In genomic region chr2:39140586-39141455, GRCm38 (mm10) we compare ENCODE assay signal across 12 mouse cellular contexts. TPM values are rescaled to one million over a fixed set of nuclear protein-coding genes. Genes with fewer than 3 reads are reported as not detected.
DNase-seq lines count a peak whose midpoint lies in the region; ATAC-seq and TF ChIP-seq lines count a peak whose summit lies in the region.
"Had no signal": no experiment of that assay in that cellular context is flagged by ENCODE, and none has a peak within 500 bp of the region (broad histone marks: within the 10 kb centered on the region; RNA-seq: fewer than 3 reads in every experiment).

No protein-coding gene starts in this region.

- H3K79me2 ChIP-seq in liver, adult 2 months (ENCODE audit: control insufficient read depth, insufficient read depth, low read length) = no peaks in the 10 kb centered on the region

- TF ChIP-seq EP300 in liver, postnatal 0 days (IDR thresholded peaks at IDR 0.05; ENCODE audit: low read depth) = no peak

- H3K9ac ChIP-seq in liver, adult 2 months (ENCODE audit: low read depth, low read length) = 0 out of 2 replicates have a peak overlapping the region, but pooled peaks have one; percentile 4
- no peak overlapping the region for H3K9ac ChIP-seq in liver, postnatal 0 days (replicated peaks)
- no peak overlapping the region for H3K9ac ChIP-seq in liver, embryonic 11.5 days (ENCODE audit: low read depth, low read length)
- H3K9ac ChIP-seq in hindbrain, postnatal 0 days (replicated peaks; ENCODE audit: low read length) = no peak overlapping the region
- H3K9ac ChIP-seq: neural tube, embryonic 12.5 days had no signal

- peak overlapping the region; percentile 49 for H3K4me3 ChIP-seq in liver, adult 2 months (ENCODE audit: insufficient read depth, low read depth, low read length)
- no peak overlapping the region for H3K4me3 ChIP-seq in liver, postnatal 0 days (ENCODE audit: low read depth, low read length)
- no peak overlapping the region for H3K4me3 ChIP-seq in liver, embryonic 11.5 days (ENCODE audit: low read depth, low read length)
- no peak overlapping the region for H3K4me3 ChIP-seq in hindbrain, postnatal 0 days (ENCODE audit: low read length)
- H3K4me3 ChIP-seq: neural tube, embryonic 12.5 days had no signal

- 0 out of 2 replicates have a peak, but pooled peaks cover 2% of the 10 kb centered on the region for H3K9me3 ChIP-seq in liver, postnatal 0 days (ENCODE audit: low read length)
- no peaks in the 10 kb centered on the region for H3K9me3 ChIP-seq in liver, embryonic 11.5 days (ENCODE audit: control insufficient read depth, low read length)
- no peaks in the 10 kb centered on the region for H3K9me3 ChIP-seq in hindbrain, postnatal 0 days (ENCODE audit: low read length)
- H3K9me3 ChIP-seq: G1E; neural tube, embryonic 12.5 days had no signal

- ATAC-seq in liver, postnatal 0 days = no peak
- ATAC-seq in liver, embryonic 11.5 days (replicated peaks; ENCODE audit: low FRiP score) = no peak
- ATAC-seq in hindbrain, postnatal 0 days = no peak
- ATAC-seq: intestine, postnatal 0 days had no signal

- no peak for TF ChIP-seq CTCF in liver, adult 2 months (IDR thresholded peaks at IDR 0.05; ENCODE audit: low read depth, low read length)
- no peak for TF ChIP-seq CTCF in liver, postnatal 0 days (IDR thresholded peaks at IDR 0.05; ENCODE audit: low read depth)
- TF ChIP-seq CTCF in hindbrain, postnatal 0 days (IDR thresholded peaks at IDR 0.05; ENCODE audit: low read depth) = no peak

- WGBS in liver, adult 2 months = 45% methylated on average over 7 of the region's 7 CpGs
- WGBS in liver, postnatal 0 days (ENCODE audit: insufficient replicate concordance) = 71% methylated on average over 7 of the region's 7 CpGs
- 86% methylated on average over 7 of the region's 7 CpGs for WGBS in liver, embryonic 11.5 days
- WGBS in hindbrain, postnatal 0 days = 84% methylated on average over 7 of the region's 7 CpGs

- peak overlapping the region; percentile 59 for H3K27ac ChIP-seq in liver, adult 2 months (replicated peaks; ENCODE audit: insufficient read depth, low read depth, low read length)
- no peak overlapping the region for H3K27ac ChIP-seq in liver, postnatal 0 days (ENCODE audit: low read depth)
- no peak overlapping the region for H3K27ac ChIP-seq in liver, embryonic 11.5 days (ENCODE audit: low read depth, low read length)
- H3K27ac ChIP-seq in hindbrain, postnatal 0 days = no peak overlapping the region
- H3K27ac ChIP-seq: neural tube, embryonic 12.5 days had no signal

- TF ChIP-seq POLR2A in liver, adult 2 months (IDR thresholded peaks at IDR 0.05; ENCODE audit: extremely low read depth, insufficient read depth, low read length) = no peak

- no peak overlapping the region for H3K4me2 ChIP-seq in liver, postnatal 0 days (ENCODE audit: low read depth, low read length)
- H3K4me2 ChIP-seq in liver, embryonic 11.5 days = no peak overlapping the region
- no peak overlapping the region for H3K4me2 ChIP-seq in hindbrain, postnatal 0 days (ENCODE audit: low read depth, low read length)
- H3K4me2 ChIP-seq: neural tube, embryonic 12.5 days had no signal

- H3K36me3 ChIP-seq in liver, adult 2 months (ENCODE audit: control insufficient read depth, insufficient read depth, low read length) = no peaks in the 10 kb centered on the region; the same call in 1 of the 2 replicates
- no peaks in the 10 kb centered on the region for H3K36me3 ChIP-seq in liver, postnatal 0 days (replicated peaks; ENCODE audit: insufficient read depth, low read length)
- H3K36me3 ChIP-seq in liver, embryonic 11.5 days (ENCODE audit: control insufficient read depth, insufficient read depth, low read length) = no peaks in the 10 kb centered on the region
- H3K36me3 ChIP-seq in hindbrain, postnatal 0 days (ENCODE audit: insufficient read depth, low read length) = 0 out of 2 replicates have a peak, but pooled peaks cover 5% of the 10 kb centered on the region
- H3K36me3 ChIP-seq: neural tube, embryonic 12.5 days had no signal

- H3K27me3 ChIP-seq in liver, adult 2 months (ENCODE audit: control insufficient read depth, insufficient read depth, low read length) = no peaks in the 10 kb centered on the region
- H3K27me3 ChIP-seq in liver, postnatal 0 days (ENCODE audit: insufficient read depth, low read length) = no peaks in the 10 kb centered on the region
- no peaks in the 10 kb centered on the region for H3K27me3 ChIP-seq in liver, embryonic 11.5 days (replicated peaks; ENCODE audit: control insufficient read depth, insufficient read depth, low read length)
- no peaks in the 10 kb centered on the region for H3K27me3 ChIP-seq in hindbrain, postnatal 0 days (ENCODE audit: insufficient read depth, low read length)
- H3K27me3 ChIP-seq: neural tube, embryonic 12.5 days had no signal

- DNase-seq in liver, adult 2 months (ENCODE audit: extremely low read depth, low read depth, low spot score) = peak; percentile 94
- DNase-seq in liver, postnatal 0 days = no peak
- DNase-seq in adrenal gland, adult 8-10 months = peak; percentile 34
- peak; percentile 40 to 53 for DNase-seq in cerebellum, adult 18-20 months
- peak; percentile 48 to 52 for DNase-seq in heart, adult 9 months (ENCODE audit: low spot score in 2 of 2)
- DNase-seq in liver, embryonic 11.5 days (ENCODE audit: low spot score) = no peak
- no peak for DNase-seq in thymus, adult 18-20 months
- no peak for DNase-seq in hindbrain, postnatal 0 days (ENCODE audit: low spot score)
- DNase-seq: right cerebral cortex, postnatal 4 days had no signal

- H3K4me1 ChIP-seq in liver, adult 2 months (ENCODE audit: control insufficient read depth, insufficient read depth, low read length) = peaks cover 10% of the 10 kb centered on the region
- no peaks in the 10 kb centered on the region for H3K4me1 ChIP-seq in liver, postnatal 0 days (ENCODE audit: insufficient read depth)
- H3K4me1 ChIP-seq in liver, embryonic 11.5 days (replicated peaks; ENCODE audit: control insufficient read depth, insufficient read depth, low read length) = no peaks in the 10 kb centered on the region
- no peaks in the 10 kb centered on the region for H3K4me1 ChIP-seq in hindbrain, postnatal 0 days (ENCODE audit: insufficient read depth, low read length)
- H3K4me1 ChIP-seq: neural tube, embryonic 12.5 days had no signal

RNA-seq across cellular contexts. Expression of gene Scai, which starts 49.7 kb away (rescaled TPM):
- total RNA-seq in liver, adult 2 months (2014; rRNA removed) = 3.4 and 4.7 TPM in 2 replicates
- polyA plus RNA-seq in liver, adult 2 months (2012; rRNA removed) = 0.17 and 0.28 TPM in 2 replicates
- polyA plus RNA-seq in liver, postnatal 0 days (2015; fragmentation: Nextera tagmentation; extraction: Ambion mirVana) = 0.56 and 0.70 TPM in 2 replicates
- 10 to 100 TPM in 2 of 4 experiments, 1 to 10 TPM in 2; 7.0 to 17.9 (median 13.1) TPM for total RNA-seq in adrenal gland, adult 8-10 months (2022)
- polyA plus RNA-seq in liver, embryonic 11.5 days (2014; fragmentation: Nextera tagmentation; extraction: Ambion mirVana) = 4.7 and 5.1 TPM in 2 replicates
- 67.1 and 124 TPM in 2 replicates for total RNA-seq in hindbrain, postnatal 0 days (2014; rRNA removed)
- polyA plus RNA-seq in hindbrain, postnatal 0 days (2015; fragmentation: Nextera tagmentation; extraction: Ambion mirVana) = 13.8 and 14.5 TPM in 2 replicates

Comparison
In these comparisons a context has a peak if more than half of its experiments do, and no peak if none do; other contexts are left out.
1. DNase-seq: peak in liver, adult 2 months (single experiment), adrenal gland, adult 8-10 months (single experiment), cerebellum, adult 18-20 months (2 of 2) and heart, adult 9 months (2 of 2); none in liver, postnatal 0 days (single experiment), liver, embryonic 11.5 days (single experiment), thymus, adult 18-20 months (0 of 2) and hindbrain, postnatal 0 days (single experiment).